Mouse (Mus musculus) liver, embryonic 14.5 days (tissue): ENCODE results near the gene Nek10.

Source experiments
- CTCF ChIP-seq: IDR thresholded peaks from 2 replicates; pipeline ENCODE4 v1.5.1; 2016; ENCODE audit warnings: antibody characterized with exemption, low read depth, control low read depth
- EP300 ChIP-seq: IDR thresholded peaks from 2 replicates; pipeline ENCODE4 v1.6.1; 2016; ENCODE audit warnings: antibody characterized with exemption, low read depth

GRCm38 (mm10) chr14:14789840-14790470 lies 13.3 kb upstream of the Nek10 start:
- TF ChIP-seq EP300 (no peak), CTCF (no peak)
